Mouse (Mus musculus): ENCODE measurements around the gene Sox8. TPM values are rescaled to one million over a fixed set of nuclear protein-coding genes. Genes with fewer than 3 reads are reported as not detected.

Sox8 gene
- polyA plus RNA-seq, 1 experiment from 2014 or later: 8.0 TPM

Other genes starting within 250 kb of the Sox8 start
- gene Tpsab1, start 225.1 kb downstream of the Sox8 start, polyA plus RNA-seq (2014; fragmentation: Nextera tagmentation; extraction: Ambion mirVana): not detected in 2 replicates
- gene Tpsb2, start 204.4 kb downstream of the Sox8 start, polyA plus RNA-seq (2014; fragmentation: Nextera tagmentation; extraction: Ambion mirVana): 1.3 and 1.4 TPM in 2 replicates
- gene Tpsg1, start 201.4 kb downstream of the Sox8 start, polyA plus RNA-seq (2014; fragmentation: Nextera tagmentation; extraction: Ambion mirVana): 0.69 and 0.98 TPM in 2 replicates
- 6.1 and 6.6 TPM in 2 replicates for gene Cacna1h, start 136.9 kb downstream of the Sox8 start, polyA plus RNA-seq (2014; fragmentation: Nextera tagmentation; extraction: Ambion mirVana)
- not detected in 2 replicates for gene Tekt4, start 116.1 kb downstream of the Sox8 start, polyA plus RNA-seq (2014; fragmentation: Nextera tagmentation; extraction: Ambion mirVana)
- 0.25 TPM in 1 of 2 replicates, not detected in the other for gene Sstr5, start 73.4 kb downstream of the Sox8 start, polyA plus RNA-seq (2014; fragmentation: Nextera tagmentation; extraction: Ambion mirVana)
- gene Lmf1, start 8.4 kb upstream of the Sox8 start, polyA plus RNA-seq (2014; fragmentation: Nextera tagmentation; extraction: Ambion mirVana): 29.0 and 30.1 TPM in 2 replicates
- gene Gng13, start 146.5 kb upstream of the Sox8 start, polyA plus RNA-seq (2014; fragmentation: Nextera tagmentation; extraction: Ambion mirVana): 1.7 and 3.7 TPM in 2 replicates
- 17.3 and 18.6 TPM in 2 replicates for gene Chtf18, start 156.7 kb upstream of the Sox8 start, polyA plus RNA-seq (2014; fragmentation: Nextera tagmentation; extraction: Ambion mirVana)
- 22.1 and 25.0 TPM in 2 replicates for gene Rpusd1, start 157.0 kb upstream of the Sox8 start, polyA plus RNA-seq (2014; fragmentation: Nextera tagmentation; extraction: Ambion mirVana)
- not detected in 2 replicates for gene Mslnl, start 165.4 kb upstream of the Sox8 start, polyA plus RNA-seq (2014; fragmentation: Nextera tagmentation; extraction: Ambion mirVana)
- gene Msln, start 183.7 kb upstream of the Sox8 start, polyA plus RNA-seq (2014; fragmentation: Nextera tagmentation; extraction: Ambion mirVana): 29.5 and 36.0 TPM in 2 replicates
- 26.0 and 29.0 TPM in 2 replicates for gene Narfl, start 203.1 kb upstream of the Sox8 start, polyA plus RNA-seq (2014; fragmentation: Nextera tagmentation; extraction: Ambion mirVana)
- 76.8 and 76.9 TPM in 2 replicates for gene Haghl, start 215.0 kb upstream of the Sox8 start, polyA plus RNA-seq (2014; fragmentation: Nextera tagmentation; extraction: Ambion mirVana)
- gene Ccdc78, start 215.9 kb upstream of the Sox8 start, polyA plus RNA-seq (2014; fragmentation: Nextera tagmentation; extraction: Ambion mirVana): 0.30 TPM in 1 of 2 replicates, not detected in the other
- gene Fam173a, start 222.2 kb upstream of the Sox8 start, polyA plus RNA-seq (2014; fragmentation: Nextera tagmentation; extraction: Ambion mirVana): 109 and 110 TPM in 2 replicates
- not detected in 2 replicates for gene AC134908.4, start 225.0 kb upstream of the Sox8 start, polyA plus RNA-seq (2014; fragmentation: Nextera tagmentation; extraction: Ambion mirVana)
- 6.9 and 8.7 TPM in 2 replicates for gene Metrn, start 226.4 kb upstream of the Sox8 start, polyA plus RNA-seq (2014; fragmentation: Nextera tagmentation; extraction: Ambion mirVana)
- 4.5 and 4.6 TPM in 2 replicates for gene Fbxl16, start 238.4 kb upstream of the Sox8 start, polyA plus RNA-seq (2014; fragmentation: Nextera tagmentation; extraction: Ambion mirVana)

Data from stomach, embryonic 14.5 days (tissue).